Mouse (Mus musculus) ES-E14 (cell line): ENCODE data around the gene Sbk1.

Source experiments
- CHD2 ChIP-seq: IDR thresholded peaks from 2 replicates; pipeline ENCODE4 v1.6.1; 2014; ENCODE audit warnings: mild to moderate bottlenecking, low read depth, low read length, inconsistent platforms
- HCFC1 ChIP-seq: IDR thresholded peaks from 2 replicates; pipeline ENCODE4 v1.6.1; 2012; ENCODE audit warnings: low read length, inconsistent platforms, borderline replicate concordance; ENCODE audit not compliant: insufficient read depth
- ZNF384 ChIP-seq: IDR thresholded peaks from 2 replicates; pipeline ENCODE4 v1.6.1; 2012; ENCODE audit warnings: low read depth, low read length, inconsistent platforms

GRCm38 (mm10) chr7:126226136-126226535 lies 46.3 kb upstream of the Sbk1 start:
- no peak for TF ChIP-seq ZNF384
- no peak for TF ChIP-seq CHD2
- no peak for TF ChIP-seq HCFC1
